Mouse (Mus musculus): ENCODE results near the gene Krt25. TPM values are rescaled to one million over a fixed set of nuclear protein-coding genes. Genes with fewer than 3 reads are reported as not detected.

The Krt25 gene
- not detected in 2 replicates for polyA plus RNA-seq (2015; fragmentation: Nextera tagmentation; extraction: Ambion mirVana)

DNA sequence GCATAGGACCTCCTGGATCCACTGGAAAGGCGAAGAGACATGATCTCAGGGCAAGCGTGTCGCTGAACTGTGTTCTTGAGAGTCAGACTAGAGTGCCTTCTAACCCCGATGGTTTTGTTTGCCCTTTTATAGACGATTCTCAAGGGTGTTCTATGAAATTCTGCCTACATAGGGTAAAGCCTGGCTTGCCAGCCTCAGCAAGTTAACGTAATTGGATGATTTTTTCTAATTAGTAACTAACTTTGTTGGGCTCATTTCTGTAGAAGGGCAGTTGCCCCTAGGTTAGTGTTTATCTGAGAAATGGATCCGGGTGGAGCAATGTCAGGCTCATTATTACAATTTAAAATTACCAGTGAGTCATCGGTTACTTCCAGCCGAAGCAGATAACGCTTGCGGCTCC, at the start of gene Krt25:
Gene Krt25 (minus strand): TSS at position 101 of the 400 bp plus-strand sequence.
- Histone ChIP-seq H3K27me3 (no peaks in the 10 kb centered on the region; the same call in 1 of the 2 replicates), H3K9ac (no peak within 1 kb of the TSS), H3K36me3 (no peaks in the 10 kb centered on the region), H3K27ac (no peak within 1 kb of the TSS), H3K9me3 (replicated peaks) (no peaks in the 10 kb centered on the region), H3K4me1 (0 out of 2 replicates have a peak, but pooled peaks cover 4% of the 10 kb centered on the region), H3K4me3 (replicated peaks) (no peak within 1 kb of the TSS), H3K4me2 (no peak within 1 kb of the TSS)
- ATAC-seq (replicated peaks; ENCODE audit: low FRiP score), result no peak
- 90% methylated on average over 11 of the region's 11 CpGs for WGBS

DNA sequence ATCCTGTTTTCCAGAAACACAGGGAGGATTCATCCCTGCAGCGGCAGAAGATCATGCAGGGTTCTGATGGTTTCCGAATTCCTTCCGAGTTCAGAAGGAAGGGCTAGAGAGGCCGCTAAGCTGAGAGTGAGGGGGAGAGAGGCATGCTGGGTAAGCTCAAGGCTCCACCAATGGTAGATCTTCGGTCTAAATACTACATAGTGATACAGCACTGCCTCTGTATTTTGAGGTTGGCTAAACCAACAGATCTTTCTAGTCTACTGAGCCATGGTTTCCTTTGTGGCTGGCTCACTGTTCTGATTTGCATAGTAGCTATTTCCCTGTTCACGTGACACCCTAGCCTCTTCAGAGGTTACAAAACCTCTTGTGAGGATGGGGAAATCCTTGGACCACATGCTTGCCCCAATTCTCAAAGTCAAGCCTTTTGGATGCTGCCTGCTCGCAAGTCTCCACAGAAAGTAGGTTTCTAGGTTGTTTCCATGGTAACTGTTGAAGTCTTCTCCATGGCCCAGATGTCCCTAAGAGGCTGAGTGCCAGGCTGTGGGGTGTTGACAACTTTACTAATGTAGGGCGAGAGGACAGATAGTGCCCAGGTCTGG, 47.2 kb upstream of the Krt25 start:
- H3K9me3 ChIP-seq (replicated peaks), result no peaks in the 10 kb centered on the region
- 88% methylated on average over 8 of the region's 8 CpGs for WGBS
- no peak overlapping the region for H3K4me3 ChIP-seq (replicated peaks)
- H3K4me1 ChIP-seq, result no peaks in the 10 kb centered on the region
- H3K27ac ChIP-seq, result no peak overlapping the region
- no peak overlapping the region for H3K4me2 ChIP-seq
- no peaks in the 10 kb centered on the region for H3K36me3 ChIP-seq
- H3K27me3 ChIP-seq, result peaks cover 7% of the 10 kb centered on the region
- ATAC-seq (replicated peaks; ENCODE audit: low FRiP score), result no peak
- H3K9ac ChIP-seq, result no peak overlapping the region

DNA sequence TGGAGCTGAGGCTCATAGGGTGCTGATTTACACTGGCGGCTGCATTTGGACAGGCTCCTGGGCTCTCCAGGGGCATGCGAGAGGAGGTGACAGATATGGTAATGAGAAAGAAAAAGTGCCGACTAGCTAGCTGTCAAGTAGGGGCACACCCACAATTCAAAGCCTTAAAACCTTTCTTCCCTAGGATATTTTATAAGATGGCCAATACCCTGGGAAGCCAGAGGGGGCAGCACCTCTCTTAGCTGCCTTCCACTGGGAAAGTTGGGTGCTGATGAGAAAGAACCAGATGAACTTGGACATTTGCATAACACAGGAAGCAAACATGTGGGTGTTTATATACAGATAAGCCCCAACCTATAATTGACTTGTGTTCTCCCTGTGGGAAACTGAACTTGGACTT, 46.5 kb upstream of the Krt25 start:
- no peak for ATAC-seq (replicated peaks; ENCODE audit: low FRiP score)
- H3K27ac ChIP-seq, result no peak overlapping the region
- no peaks in the 10 kb centered on the region for H3K4me1 ChIP-seq
- H3K9me3 ChIP-seq (replicated peaks), result no peaks in the 10 kb centered on the region
- H3K4me2 ChIP-seq, result no peak overlapping the region
- 12% methylated on average over 3 of the region's 3 CpGs for WGBS
- H3K4me3 ChIP-seq (replicated peaks), result no peak overlapping the region
- H3K27me3 ChIP-seq, result peaks cover 8% of the 10 kb centered on the region
- no peaks in the 10 kb centered on the region for H3K36me3 ChIP-seq
- H3K9ac ChIP-seq, result no peak overlapping the region

DNA sequence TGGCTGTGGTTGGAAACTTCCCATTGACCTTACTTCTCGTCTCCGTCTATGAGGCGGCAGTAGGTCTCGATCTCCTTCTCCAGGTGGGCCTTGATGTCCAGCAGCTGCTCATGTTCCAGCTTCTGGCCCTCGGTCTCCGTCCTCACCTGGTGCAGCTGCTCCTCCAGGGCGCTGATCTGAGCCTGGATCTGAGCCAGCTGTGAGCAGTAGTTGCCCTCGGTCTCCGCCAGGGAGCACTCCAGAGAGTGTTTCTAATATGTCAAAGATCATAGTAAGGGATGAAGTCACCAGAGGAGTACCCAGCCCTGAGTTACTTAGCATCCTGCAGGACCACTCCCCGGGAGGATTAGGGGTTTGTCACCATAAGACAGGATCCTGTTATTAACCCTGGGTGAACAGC, 44.0 kb upstream of the Krt25 start:
- Histone ChIP-seq H3K27ac (no peak overlapping the region), H3K4me3 (replicated peaks) (no peak overlapping the region), H3K9me3 (replicated peaks) (no peaks in the 10 kb centered on the region), H3K36me3 (no peaks in the 10 kb centered on the region), H3K27me3 (peaks cover 8% of the 10 kb centered on the region), H3K4me2 (no peak overlapping the region), H3K9ac (no peak overlapping the region), H3K4me1 (no peaks in the 10 kb centered on the region)
- ATAC-seq (replicated peaks; ENCODE audit: low FRiP score), result no peak
- WGBS, result 51% methylated on average over 10 of the region's 10 CpGs

DNA sequence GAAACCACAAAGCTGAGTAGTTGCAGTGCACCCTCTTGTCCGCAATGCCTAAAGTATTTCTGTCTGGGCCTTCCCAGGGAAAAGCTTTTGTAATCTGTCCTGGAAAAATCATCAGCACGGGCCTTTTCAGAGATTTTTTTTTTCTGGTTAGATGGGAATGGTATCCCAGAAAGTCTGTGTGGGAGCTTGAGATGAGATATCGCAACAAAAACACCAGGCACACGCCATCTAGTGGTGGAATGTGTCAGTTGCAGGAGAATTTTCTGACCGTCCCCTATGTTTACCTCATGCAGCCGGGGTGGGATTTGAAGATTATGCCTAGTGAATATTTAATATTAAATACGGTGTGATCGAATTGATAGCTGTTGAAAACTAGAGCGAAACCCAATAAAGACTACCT, 41.7 kb upstream of the Krt25 start:
- Histone ChIP-seq H3K27ac (no peak overlapping the region), H3K9ac (no peak overlapping the region), H3K4me2 (no peak overlapping the region), H3K36me3 (no peaks in the 10 kb centered on the region), H3K27me3 (peaks cover 8% of the 10 kb centered on the region), H3K4me1 (no peaks in the 10 kb centered on the region), H3K9me3 (replicated peaks) (no peaks in the 10 kb centered on the region), H3K4me3 (replicated peaks) (no peak overlapping the region)
- ATAC-seq (replicated peaks; ENCODE audit: low FRiP score), result no peak
- 25% methylated on average over 9 of the region's 9 CpGs for WGBS

DNA sequence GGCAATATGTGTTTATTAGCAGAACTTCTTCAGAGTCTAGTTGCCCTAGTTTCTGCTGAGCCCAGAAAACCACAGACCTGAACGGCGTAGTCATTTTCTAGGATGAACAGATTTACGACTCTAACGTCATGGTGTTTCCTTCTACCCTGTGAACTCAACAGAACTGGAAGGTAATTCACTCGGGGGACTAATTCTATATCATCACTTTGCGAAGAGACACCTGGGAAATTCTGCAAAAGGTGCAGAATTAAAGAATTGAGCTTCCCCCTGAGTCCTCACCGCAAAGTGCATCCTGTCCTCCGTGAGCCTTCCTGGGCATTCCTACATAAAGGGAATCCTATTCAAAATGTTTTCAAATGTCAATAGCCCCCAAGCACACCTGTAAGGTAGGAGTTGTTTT, 38.7 kb upstream of the Krt25 start:
- H3K27me3 ChIP-seq, result 0 out of 2 replicates have a peak, but pooled peaks cover 2% of the 10 kb centered on the region
- H3K27ac ChIP-seq, result no peak overlapping the region
- H3K4me2 ChIP-seq, result no peak overlapping the region
- H3K9me3 ChIP-seq (replicated peaks), result no peaks in the 10 kb centered on the region
- no peak for ATAC-seq (replicated peaks; ENCODE audit: low FRiP score)
- H3K4me1 ChIP-seq, result no peaks in the 10 kb centered on the region
- no peak overlapping the region for H3K9ac ChIP-seq
- H3K4me3 ChIP-seq (replicated peaks), result no peak overlapping the region
- 70% methylated on average over 8 of the region's 8 CpGs for WGBS
- H3K36me3 ChIP-seq, result no peaks in the 10 kb centered on the region

DNA sequence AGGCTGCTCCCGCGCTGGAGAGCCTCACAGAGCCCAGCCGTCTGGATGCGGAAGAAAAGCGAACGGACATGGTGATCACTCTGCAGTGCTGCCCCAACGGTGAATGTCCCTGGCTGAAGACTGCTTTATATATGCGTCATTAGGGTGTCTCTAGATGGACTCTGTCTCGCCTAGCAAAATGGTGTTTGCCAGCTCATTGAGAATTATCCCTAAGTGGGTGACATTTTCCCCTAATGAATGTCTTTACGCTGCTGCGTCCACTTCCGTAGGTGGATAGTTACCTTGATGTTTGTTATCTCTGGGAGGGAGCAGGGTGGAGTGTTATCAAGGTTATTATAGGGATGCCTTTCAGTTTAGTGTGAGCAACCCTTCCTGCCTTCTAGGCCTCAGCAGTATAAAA, 28.3 kb upstream of the Krt25 start, which contains the start of gene Krt27:
Gene Krt27 (minus strand): TSS at position 101 of the 400 bp plus-strand sequence.
- WGBS, result 78% methylated on average over 12 of the region's 12 CpGs
- Histone ChIP-seq H3K9ac (no peak within 1 kb of the TSS), H3K4me1 (no peaks in the 10 kb centered on the region), H3K36me3 (no peaks in the 10 kb centered on the region), H3K27me3 (0 out of 2 replicates have a peak, but pooled peaks cover 5% of the 10 kb centered on the region), H3K9me3 (replicated peaks) (no peaks in the 10 kb centered on the region), H3K4me2 (no peak within 1 kb of the TSS), H3K4me3 (replicated peaks) (no peak within 1 kb of the TSS), H3K27ac (no peak within 1 kb of the TSS)
- ATAC-seq (replicated peaks; ENCODE audit: low FRiP score), result no peak

DNA sequence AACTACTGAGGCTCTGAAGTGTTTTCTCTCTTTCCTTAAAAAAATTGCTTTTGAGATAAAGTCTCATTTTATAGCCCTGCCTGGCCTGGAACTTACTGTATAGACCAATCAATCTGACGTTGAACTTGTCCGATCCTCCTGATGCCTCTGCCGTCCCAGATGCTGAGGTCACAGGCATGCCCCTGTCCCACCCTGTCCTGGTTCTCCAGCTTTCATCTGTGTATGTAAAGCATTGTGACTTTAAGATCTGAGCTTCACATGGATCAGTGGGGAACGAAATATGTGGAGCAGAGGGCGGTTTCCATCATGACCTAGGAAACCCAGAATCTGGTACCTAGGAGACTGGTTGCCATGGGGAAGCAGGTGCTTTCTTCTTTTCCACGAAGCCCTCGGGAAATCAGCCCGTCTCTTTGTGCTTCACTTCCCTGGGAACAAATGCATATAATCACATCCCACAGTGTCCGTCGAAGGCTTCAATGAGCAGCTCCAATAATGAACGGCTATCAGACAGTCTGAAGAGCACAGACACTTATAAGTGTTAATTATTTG, 16.6 kb upstream of the Krt25 start:
- no peak overlapping the region for H3K9ac ChIP-seq
- WGBS, result 74% methylated on average over 11 of the region's 11 CpGs

DNA sequence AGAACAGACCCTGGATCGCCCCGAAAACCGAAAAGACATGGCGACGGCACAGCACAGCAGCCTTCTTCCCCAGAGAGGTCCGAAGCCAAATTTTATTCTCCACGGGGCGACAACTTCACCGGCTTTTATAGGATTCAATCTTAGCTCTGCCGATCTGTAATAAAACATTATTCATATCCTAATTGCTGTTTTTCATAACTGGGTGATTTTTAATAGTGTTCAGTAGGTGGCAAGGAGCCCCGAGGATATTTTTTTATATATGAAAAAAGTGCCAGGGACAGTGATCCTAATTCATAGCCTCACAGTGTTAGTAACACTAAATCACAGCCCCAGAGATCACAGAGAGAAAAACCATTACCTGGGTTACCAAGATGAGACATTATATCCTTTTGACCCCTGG, 15.1 kb upstream of the Krt25 start, which contains the start of gene Krt26:
Gene Krt26 (minus strand): TSS at position 101 of the 400 bp plus-strand sequence.
- H3K27ac ChIP-seq, result no peak within 1 kb of the TSS
- 0 out of 2 replicates have a peak, but pooled peaks cover 4% of the 10 kb centered on the region for H3K4me1 ChIP-seq
- no peaks in the 10 kb centered on the region for H3K36me3 ChIP-seq
- H3K27me3 ChIP-seq, result no peaks in the 10 kb centered on the region
- H3K9ac ChIP-seq, result no peak within 1 kb of the TSS
- no peak for ATAC-seq (replicated peaks; ENCODE audit: low FRiP score)
- no peak within 1 kb of the TSS for H3K4me2 ChIP-seq
- H3K9me3 ChIP-seq (replicated peaks), result no peaks in the 10 kb centered on the region
- H3K4me3 ChIP-seq (replicated peaks), result no peak within 1 kb of the TSS
- WGBS, result 93% methylated on average over 11 of the region's 11 CpGs

More for the DNA sequence above, 16.6 kb upstream of the Krt25 start:
- no peaks in the 10 kb centered on the region for H3K4me1 ChIP-seq
- no peak for ATAC-seq (replicated peaks; ENCODE audit: low FRiP score)
- no peaks in the 10 kb centered on the region for H3K36me3 ChIP-seq
- H3K9me3 ChIP-seq (replicated peaks), result no peaks in the 10 kb centered on the region
- H3K27ac ChIP-seq, result no peak overlapping the region
- H3K4me2 ChIP-seq, result no peak overlapping the region
- H3K27me3 ChIP-seq, result no peaks in the 10 kb centered on the region
- no peak overlapping the region for H3K4me3 ChIP-seq (replicated peaks)

DNA sequence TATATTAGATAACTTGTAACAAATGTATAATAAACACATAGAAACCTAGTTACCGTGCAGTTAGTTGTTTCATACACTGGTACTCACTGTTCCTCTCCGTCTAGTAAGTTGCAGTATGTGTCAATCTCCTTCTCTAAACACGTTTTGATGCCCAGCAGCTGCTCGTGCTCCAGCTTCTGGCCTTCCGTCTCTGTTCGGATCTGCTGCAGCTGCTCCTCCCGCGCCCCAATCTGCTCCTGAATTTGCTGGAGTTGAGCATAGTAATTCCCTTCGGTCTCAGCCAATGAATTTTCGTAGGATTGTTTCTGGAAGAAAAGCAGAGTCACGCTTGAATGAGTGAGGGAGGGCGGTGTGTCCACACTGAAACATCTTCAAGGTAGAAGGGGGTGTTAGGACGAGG, 10.7 kb upstream of the Krt25 start:
- 43% methylated on average over 13 of the region's 13 CpGs for WGBS

DNA sequence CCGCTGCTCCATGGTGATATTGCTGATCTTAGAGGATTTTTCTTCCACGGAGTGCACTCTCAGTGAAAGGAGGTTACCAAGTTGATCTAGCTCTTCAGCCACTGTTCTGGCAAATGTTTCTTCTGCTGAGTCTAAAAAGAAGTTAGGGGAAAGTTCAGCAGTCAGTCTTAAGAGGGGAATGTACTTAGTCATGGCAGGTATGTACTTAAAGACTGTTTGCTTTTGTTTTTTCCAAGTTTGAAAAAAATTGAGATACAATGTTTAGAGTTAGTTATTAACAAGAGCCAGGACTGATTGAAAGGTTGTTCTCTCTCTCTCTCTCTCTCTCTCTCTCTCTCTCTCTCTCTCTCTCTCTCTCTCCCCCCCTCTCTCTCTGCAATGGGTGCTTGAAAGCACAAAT, 6.9 kb upstream of the Krt25 start:
- H3K27me3 ChIP-seq, result no peaks in the 10 kb centered on the region
- no peak overlapping the region for H3K4me3 ChIP-seq (replicated peaks)
- no peaks in the 10 kb centered on the region for H3K36me3 ChIP-seq
- no peak for ATAC-seq (replicated peaks; ENCODE audit: low FRiP score)
- 68% methylated on average over 2 of the region's 2 CpGs for WGBS
- H3K27ac ChIP-seq, result no peak overlapping the region
- H3K9me3 ChIP-seq (replicated peaks), result no peaks in the 10 kb centered on the region
- no peak overlapping the region for H3K9ac ChIP-seq
- H3K4me1 ChIP-seq, result 0 out of 2 replicates have a peak, but pooled peaks cover 8% of the 10 kb centered on the region
- H3K4me2 ChIP-seq, result no peak overlapping the region

More for the DNA sequence above, 10.7 kb upstream of the Krt25 start:
- Histone ChIP-seq H3K4me3 (replicated peaks) (no peak overlapping the region), H3K4me1 (0 out of 2 replicates have a peak, but pooled peaks cover 4% of the 10 kb centered on the region), H3K36me3 (no peaks in the 10 kb centered on the region), H3K4me2 (no peak overlapping the region), H3K27ac (no peak overlapping the region), H3K27me3 (no peaks in the 10 kb centered on the region), H3K9ac (no peak overlapping the region), H3K9me3 (replicated peaks) (no peaks in the 10 kb centered on the region)
- no peak for ATAC-seq (replicated peaks; ENCODE audit: low FRiP score)

DNA sequence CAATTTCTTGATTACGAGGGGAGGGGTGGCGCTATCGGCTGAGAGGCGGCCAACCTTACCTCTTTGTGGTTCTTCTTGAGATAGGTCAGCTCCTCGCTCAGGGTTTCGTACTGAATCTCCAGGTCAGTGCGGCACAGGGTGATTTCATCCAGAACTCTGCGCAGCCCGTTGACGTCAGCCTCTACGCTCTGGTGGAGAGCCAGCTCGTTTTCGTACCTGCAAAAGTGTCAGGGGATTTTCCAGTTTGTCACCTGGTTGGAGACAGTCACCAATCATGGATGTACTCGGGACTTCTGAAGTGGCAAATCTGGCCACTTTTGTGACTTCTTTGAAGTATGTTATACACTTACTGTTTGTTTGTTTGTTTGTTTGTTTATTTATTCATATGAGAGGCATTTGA, 1.7 kb downstream of the Krt25 start:
- H3K4me2 ChIP-seq, result no peak overlapping the region
- no peak for ATAC-seq (replicated peaks; ENCODE audit: low FRiP score)
- no peaks in the 10 kb centered on the region for H3K4me1 ChIP-seq
- H3K27me3 ChIP-seq, result no peaks in the 10 kb centered on the region; the same call in 1 of the 2 replicates
- 84% methylated on average over 14 of the region's 14 CpGs for WGBS
- no peak overlapping the region for H3K27ac ChIP-seq
- H3K9ac ChIP-seq, result no peak overlapping the region
- no peaks in the 10 kb centered on the region for H3K36me3 ChIP-seq
- no peaks in the 10 kb centered on the region for H3K9me3 ChIP-seq (replicated peaks)
- no peak overlapping the region for H3K4me3 ChIP-seq (replicated peaks)
